Mouse (Mus musculus): ENCODE results near the gene Pif1.

Gene Pif1

GRCm38 (mm10) chr9:65640838-65641410 lies 54.0 kb downstream of the Pif1 start:
- DNase-seq (ENCODE audit: low spot score) = no peak

- no peak for DNase-seq (ENCODE audit: low spot score)
Measured at GRCm38 (mm10) chr9:65641446-65642052, 54.6 kb downstream of the Pif1 start.

- DNase-seq (ENCODE audit: low spot score) = no peak
Measured at GRCm38 (mm10) chr9:65642546-65642945, 55.6 kb downstream of the Pif1 start.

- DNase-seq (ENCODE audit: low spot score) = no peak
Measured at GRCm38 (mm10) chr9:65644960-65645359, 58.0 kb downstream of the Pif1 start.

Measured in ovary, postnatal 36 days (tissue).